Mouse (Mus musculus) layer of hippocampus, adult 18-20 months (tissue): ENCODE measurements at regions not wholly inside any gene's neighbourhood (a gene's known extent, or its start where the extent isn't known, plus 50 kb on each side); places are given as distances from the start of the nearest gene placed in this dataset.

ENCODE experiments used
- DNase-seq, 2 experiments: peaks; one replicate each; pipeline ENCODE4 v3.0.0; 2022; ENCODE audit warnings: low spot score in 2 of 2

DNA sequence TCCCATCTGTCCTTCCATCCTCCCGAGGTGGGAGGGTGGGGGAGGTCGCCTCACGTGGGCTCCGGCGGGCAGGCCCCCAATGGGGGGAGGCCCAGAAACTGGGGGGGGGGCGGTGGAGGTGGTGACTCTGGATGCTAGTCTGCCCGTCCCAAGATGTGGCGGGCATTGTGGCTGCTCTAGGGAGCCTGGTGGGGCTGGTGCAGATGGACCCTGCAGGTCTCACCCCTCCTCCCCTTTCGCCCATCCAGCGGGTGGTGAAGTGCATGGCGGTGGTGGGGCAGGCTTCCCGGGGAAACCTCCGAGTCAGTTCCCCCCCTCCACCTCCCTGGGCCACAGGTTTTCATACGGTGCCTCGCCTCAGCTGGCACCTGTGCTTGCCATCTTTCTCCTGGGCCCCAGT lies 88.6 kb downstream of the Inhba start:
- no peak for DNase-seq

GRCm38 (mm10) chr13:16114837-16115236 lies 103.2 kb downstream of the Inhba start:
- DNase-seq: no peak

DNA sequence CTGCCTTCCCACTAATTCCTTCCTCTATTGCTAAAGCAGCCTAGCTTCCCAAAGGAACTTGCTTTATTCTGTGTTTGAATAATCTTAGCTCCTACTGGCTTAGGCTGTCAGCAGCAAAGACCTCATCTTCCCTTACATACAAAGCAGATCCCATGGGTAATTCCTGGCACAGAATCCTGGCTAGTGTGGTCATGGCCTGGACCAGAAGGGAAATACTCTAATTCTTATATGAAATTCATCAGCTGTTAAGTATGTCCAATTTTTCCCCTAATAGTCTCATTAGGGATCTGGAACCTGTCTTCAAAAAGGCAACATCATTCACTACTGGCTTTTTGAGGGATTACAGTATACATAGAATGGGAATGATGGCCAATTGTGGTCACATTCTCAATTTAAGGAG lies 135.0 kb downstream of the Inhba start:
- no peak for DNase-seq

DNA sequence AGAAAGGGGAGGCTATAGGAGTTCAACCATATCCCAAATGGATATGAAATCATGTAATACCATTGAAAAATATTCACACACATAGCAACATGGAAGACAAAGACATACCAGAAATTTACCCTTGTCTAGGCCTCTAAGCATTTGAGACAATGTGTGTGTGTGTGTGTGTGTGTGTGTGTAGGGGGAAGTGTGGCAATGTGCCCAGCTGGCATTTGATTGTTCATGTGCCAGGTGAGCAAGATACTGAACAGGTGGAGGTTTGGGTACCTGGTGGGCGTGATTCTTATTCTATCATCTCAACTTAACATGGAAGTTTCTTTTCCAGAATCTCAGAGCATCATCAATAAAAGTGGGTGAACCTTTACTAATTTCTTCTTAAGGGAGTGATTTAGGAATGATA lies 143.3 kb downstream of the Inhba start:
- no peak for DNase-seq

DNA sequence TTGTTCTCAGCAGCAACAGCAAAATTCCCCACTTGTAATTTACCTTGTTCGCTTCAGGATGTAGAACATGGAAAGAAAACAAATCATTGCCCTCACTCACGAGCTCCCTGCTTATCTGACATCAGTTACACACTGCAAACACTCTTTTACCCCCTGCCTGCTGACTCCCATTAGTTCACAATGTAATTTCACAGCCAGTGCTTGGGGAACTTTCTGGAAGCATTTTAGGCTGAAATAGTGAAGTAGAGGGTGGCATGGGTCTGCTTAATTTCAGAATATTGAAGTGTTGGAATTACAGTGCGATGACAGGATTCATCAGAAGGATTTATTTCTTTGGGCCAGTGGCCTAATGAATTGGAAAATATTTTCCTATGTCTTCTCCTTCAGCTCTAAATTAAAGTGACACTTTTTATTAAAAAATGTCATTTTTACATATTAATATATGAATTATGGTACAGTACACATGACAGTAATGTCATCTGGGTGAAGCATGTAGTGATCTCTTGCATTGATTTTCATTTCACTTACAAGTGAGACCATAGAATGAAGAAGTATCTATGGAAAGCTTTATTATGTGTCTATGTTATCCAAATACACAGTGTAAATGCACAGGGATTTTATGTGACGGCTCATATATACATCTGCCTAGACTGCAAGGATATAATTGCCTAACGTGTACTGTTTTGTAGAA lies 153.7 kb downstream of the Inhba start:
- DNase-seq: no peak

DNA sequence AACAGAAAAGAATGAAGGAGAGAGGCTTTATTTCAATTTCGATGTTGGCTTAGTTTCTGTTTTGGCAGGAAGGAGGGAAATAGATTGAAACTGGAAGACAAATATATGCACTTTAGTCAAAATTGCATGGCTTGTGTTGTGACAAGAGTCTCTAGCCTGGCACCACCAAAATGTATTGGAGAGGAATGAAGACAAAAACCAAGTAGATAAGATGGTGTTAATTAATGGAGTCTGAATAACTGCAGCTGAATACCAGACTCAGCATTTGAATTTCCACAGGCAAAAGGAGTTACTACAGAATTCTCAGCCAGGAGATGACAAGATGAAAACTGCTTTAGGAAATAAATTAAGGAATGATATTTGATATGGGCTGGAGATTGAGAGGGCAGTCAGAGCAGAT lies 185.0 kb downstream of the Inhba start:
- DNase-seq: no peak

- DNase-seq: no peak
Observed at GRCm38 (mm10) chr13:16200046-16200445, 188.4 kb downstream of the Inhba start.

DNA sequence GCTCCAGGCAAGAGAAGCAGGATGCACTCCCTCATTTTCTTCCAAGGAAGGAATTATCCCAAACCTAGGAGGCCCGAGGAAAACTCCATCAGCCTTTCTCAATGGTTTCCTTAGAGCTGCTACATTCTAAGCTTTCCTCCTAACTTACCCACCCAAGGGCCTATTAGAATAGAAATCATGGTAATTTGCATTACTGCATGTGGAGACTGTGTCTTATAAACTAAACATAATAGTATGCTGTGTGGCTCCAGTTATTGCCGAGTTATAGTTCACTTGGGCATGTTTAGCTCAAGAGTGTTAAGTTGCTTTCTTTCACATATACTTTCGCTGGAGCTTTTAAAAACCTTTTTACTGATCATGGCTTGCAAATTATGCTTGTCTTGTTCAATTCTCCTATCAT lies 191.5 kb downstream of the Inhba start:
- DNase-seq: no peak

GRCm38 (mm10) chr13:16204097-16204496 lies 192.4 kb downstream of the Inhba start:
- DNase-seq: no peak

- no peak for DNase-seq
Observed at GRCm38 (mm10) chr13:16211482-16211881, 199.8 kb downstream of the Inhba start.

- no peak for DNase-seq
Observed at GRCm38 (mm10) chr13:16219877-16220276, 208.2 kb downstream of the Inhba start.

GRCm38 (mm10) chr13:16222942-16223600 lies 211.4 kb downstream of the Inhba start:
- no peak for DNase-seq

DNA sequence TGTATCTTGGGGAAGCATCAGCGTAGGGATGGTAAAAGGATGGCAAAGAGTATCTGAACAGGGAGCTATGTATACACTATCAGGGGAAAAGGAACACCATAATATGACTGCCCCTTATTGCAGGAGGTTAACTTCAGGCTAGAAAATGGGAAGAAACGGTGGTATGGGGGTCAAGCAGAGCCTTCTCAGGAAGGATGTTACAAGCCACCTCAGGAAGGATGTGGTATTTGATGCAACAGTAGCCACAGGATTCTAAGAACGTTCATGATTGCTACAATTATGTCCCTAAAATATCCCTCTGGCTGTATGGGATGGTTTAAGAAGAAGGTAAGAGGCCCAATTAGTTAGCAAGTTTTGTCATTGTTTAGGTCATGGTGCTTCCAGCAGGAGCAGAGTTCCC lies 249.5 kb downstream of the Inhba start:
- DNase-seq: no peak

DNA sequence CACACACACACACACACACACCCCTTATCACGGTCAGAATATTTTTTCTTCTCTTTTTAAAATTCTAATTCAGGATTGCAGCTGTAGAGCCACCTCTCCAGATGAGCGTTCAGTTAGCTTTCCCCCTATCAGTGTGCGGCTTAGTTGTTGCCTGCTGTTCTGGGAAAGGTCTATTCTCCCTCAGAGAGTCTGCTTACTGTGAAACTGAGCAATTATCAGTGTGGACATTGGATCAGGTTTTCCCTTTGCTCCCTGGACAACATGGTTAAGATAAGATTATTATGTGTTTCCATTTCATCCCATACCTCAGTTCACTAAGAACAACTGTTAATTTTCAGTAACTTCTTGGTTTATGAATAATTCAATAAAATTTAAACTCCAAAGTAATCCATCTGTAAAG lies 268.3 kb downstream of the Inhba start:
- DNase-seq: no peak

- DNase-seq: no peak
Observed at GRCm38 (mm10) chr13:16280742-16281141, 269.1 kb downstream of the Inhba start.

- no peak for DNase-seq
Observed at GRCm38 (mm10) chr13:16281777-16282176, 270.1 kb downstream of the Inhba start.

GRCm38 (mm10) chr13:16282230-16282629 lies 270.6 kb downstream of the Inhba start:
- DNase-seq: no peak

- peak in 1 of 2 experiments; percentile 4 for DNase-seq
Observed at GRCm38 (mm10) chr13:16283336-16283735, 271.7 kb downstream of the Inhba start.

DNA sequence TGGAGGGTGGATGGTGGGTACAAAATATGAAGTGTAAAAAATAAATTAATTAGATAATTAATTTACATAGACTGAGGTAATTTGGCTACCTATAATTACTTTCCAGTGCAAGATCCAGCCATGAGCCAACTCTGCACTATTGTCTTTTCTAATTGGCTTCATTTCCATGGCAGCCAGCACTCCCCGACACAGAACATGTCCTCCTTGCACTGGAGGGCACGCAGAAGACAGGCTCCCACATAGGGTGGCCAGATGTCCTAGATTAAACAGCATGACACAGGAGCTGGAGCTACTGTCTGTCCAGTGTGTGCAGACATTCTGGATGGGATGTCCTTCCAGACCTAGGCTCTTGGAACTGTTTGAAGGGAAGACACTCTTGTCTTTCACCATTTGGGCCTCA lies 278.0 kb downstream of the Inhba start:
- DNase-seq: no peak

GRCm38 (mm10) chr13:16290784-16291183 lies 279.1 kb downstream of the Inhba start:
- DNase-seq: peak; percentile 4 to 30

- DNase-seq: no peak
Observed at GRCm38 (mm10) chr13:16291661-16292291, 280.1 kb downstream of the Inhba start.

DNA sequence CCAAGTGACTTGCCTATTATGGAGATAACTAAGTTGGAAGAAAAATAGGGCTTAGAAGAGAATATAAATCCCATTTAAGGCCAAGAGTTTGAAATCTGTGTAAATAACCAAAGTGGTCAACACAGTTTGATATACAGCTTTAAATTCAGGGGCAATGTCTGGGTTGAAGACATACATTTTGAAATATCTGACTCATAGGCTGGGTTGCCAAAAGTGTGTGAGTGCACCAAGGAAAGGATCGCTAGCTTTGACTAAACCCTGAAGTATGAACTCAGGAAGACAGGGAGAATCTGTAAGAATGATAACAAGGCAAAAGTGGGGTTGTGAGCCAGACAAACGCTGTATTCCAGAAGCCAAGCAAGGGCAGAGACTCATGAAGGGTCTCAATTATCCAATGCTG lies 288.1 kb downstream of the Inhba start:
- DNase-seq: no peak

GRCm38 (mm10) chr13:16314669-16315068 lies 303.0 kb downstream of the Inhba start:
- no peak for DNase-seq
